Mouse (Mus musculus) CD8-positive naive resting alpha-beta T cell, adult 2 months (primary cell): ENCODE results near the gene Cd80.
"Not testable (repeated sequence)": the region's sequence is repeated elsewhere in the genome, so short reads cannot be mapped to it uniquely, and the experiment has no call there.

Source experiments
- DNase-seq, 2 experiments: peaks; one replicate each; pipeline ENCODE4 v3.0.0; 2022; ENCODE audit warnings: low read depth in 2 of 2, low spot score in 2 of 2

The Cd80 gene

GRCm38 (mm10) chr16:38455511-38456418, at the start of gene Cd80:
Gene Cd80 (plus strand): TSS chr16:38455561.
- DNase-seq, result no peak

GRCm38 (mm10) chr16:38406293-38406692, 49.1 kb upstream of the Cd80 start:
- no peak for DNase-seq

- no peak for DNase-seq
Observed at GRCm38 (mm10) chr16:38406708-38407107, 48.7 kb upstream of the Cd80 start.

- DNase-seq, result no peak
Observed at GRCm38 (mm10) chr16:38407584-38407983, 47.8 kb upstream of the Cd80 start.

- DNase-seq, result no peak
Observed at GRCm38 (mm10) chr16:38408416-38408815, 46.9 kb upstream of the Cd80 start.

GRCm38 (mm10) chr16:38414953-38415352, 40.4 kb upstream of the Cd80 start:
- no peak for DNase-seq

GRCm38 (mm10) chr16:38425374-38425773, 30.0 kb upstream of the Cd80 start:
- no peak for DNase-seq

- no peak for DNase-seq
Observed at GRCm38 (mm10) chr16:38425799-38426198, 29.6 kb upstream of the Cd80 start.

- DNase-seq, result no peak
Observed at GRCm38 (mm10) chr16:38431446-38432185, 23.7 kb upstream of the Cd80 start.

- no peak for DNase-seq
Observed at GRCm38 (mm10) chr16:38432498-38433425, 22.6 kb upstream of the Cd80 start, which contains the start of gene Pla1a. Gene Pla1a (minus strand): TSS chr16:38433145.

- DNase-seq, result no peak
Observed at GRCm38 (mm10) chr16:38433514-38433913, 21.8 kb upstream of the Cd80 start.

GRCm38 (mm10) chr16:38434295-38434795, 21.0 kb upstream of the Cd80 start:
- DNase-seq, result no peak

GRCm38 (mm10) chr16:38439190-38439589, 16.2 kb upstream of the Cd80 start:
- no peak for DNase-seq

- no peak for DNase-seq
Observed at GRCm38 (mm10) chr16:38440403-38440802, 15.0 kb upstream of the Cd80 start.

- DNase-seq, result no peak
Observed at GRCm38 (mm10) chr16:38441611-38442010, 13.8 kb upstream of the Cd80 start.

- no peak for DNase-seq
Observed at GRCm38 (mm10) chr16:38442216-38442615, 13.1 kb upstream of the Cd80 start.

- DNase-seq, result no peak
Observed at GRCm38 (mm10) chr16:38443721-38444464, 11.5 kb upstream of the Cd80 start.

- DNase-seq, result no peak
Observed at GRCm38 (mm10) chr16:38445046-38445445, 10.3 kb upstream of the Cd80 start.

GRCm38 (mm10) chr16:38445576-38445975, 9.8 kb upstream of the Cd80 start:
- no peak for DNase-seq

GRCm38 (mm10) chr16:38446141-38446540, 9.2 kb upstream of the Cd80 start:
- DNase-seq, result not testable (repeated sequence)
